In genomic region chr10:80301256-80302081, GRCm38 (mm10) we compare ENCODE assay signal across 9 mouse cellular contexts. TPM values are rescaled to one million over a fixed set of nuclear protein-coding genes. Genes with fewer than 3 reads are reported as not detected.
DNase-seq lines count a peak whose midpoint lies in the region; ATAC-seq lines count a peak whose summit lies in the region.
"Had no signal": no experiment of that assay in that cellular context is flagged by ENCODE, and none has a peak within 500 bp of the region (broad histone marks: within the 10 kb centered on the region; RNA-seq: fewer than 3 reads in every experiment).

No protein-coding gene starts in this region.

- no peak for DNase-seq in heart, postnatal 4 days
- no peak for DNase-seq in layer of hippocampus, postnatal 36 days
- DNase-seq in thymus, postnatal 14 days, result no peak
- no peak for DNase-seq in spleen, adult 18-20 months

- no peak for ATAC-seq in heart, embryonic 15.5 days (replicated peaks; ENCODE audit: insufficient number of reproducible peaks, insufficient read depth, low FRiP score, low read depth)
- ATAC-seq in embryonic facial prominence, embryonic 13.5 days (ENCODE audit: insufficient number of reproducible peaks, insufficient read depth, low FRiP score, low TSS enrichment, low read depth), result no peak
- ATAC-seq in hindbrain, embryonic 15.5 days (ENCODE audit: low FRiP score, low read depth), result no peak
- no peak for ATAC-seq in neural tube, embryonic 13.5 days (ENCODE audit: low read depth)
- ATAC-seq: inflammation-experienced regulatory T-cells, adult 6 months had no signal

- H3K27ac ChIP-seq in heart, embryonic 15.5 days, result peak overlapping the region; percentile 42; the same call in 1 of the 2 replicates
- H3K27ac ChIP-seq in embryonic facial prominence, embryonic 13.5 days, result no peak overlapping the region
- peak overlapping the region; percentile 98 for H3K27ac ChIP-seq in hindbrain, embryonic 15.5 days (replicated peaks)
- H3K27ac ChIP-seq in neural tube, embryonic 13.5 days (replicated peaks), result peak overlapping the region; percentile 97

- no peak overlapping the region for H3K4me2 ChIP-seq in heart, embryonic 15.5 days
- H3K4me2 ChIP-seq in embryonic facial prominence, embryonic 13.5 days, result peak overlapping the region; percentile 43
- peak overlapping the region; percentile 86 for H3K4me2 ChIP-seq in hindbrain, embryonic 15.5 days
- H3K4me2 ChIP-seq in neural tube, embryonic 13.5 days, result peak overlapping the region; percentile 99

- H3K4me3 ChIP-seq in heart, embryonic 15.5 days, result no peak overlapping the region
- H3K4me3 ChIP-seq in embryonic facial prominence, embryonic 13.5 days, result peak overlapping the region; percentile 23
- peak overlapping the region; percentile 66 for H3K4me3 ChIP-seq in hindbrain, embryonic 15.5 days
- peak overlapping the region; percentile 59 for H3K4me3 ChIP-seq in neural tube, embryonic 13.5 days

- H3K9ac ChIP-seq in heart, embryonic 15.5 days, result no peak overlapping the region
- peak overlapping the region; percentile 61 for H3K9ac ChIP-seq in embryonic facial prominence, embryonic 13.5 days
- H3K9ac ChIP-seq in hindbrain, embryonic 15.5 days, result peak overlapping the region; percentile 91
- H3K9ac ChIP-seq in neural tube, embryonic 13.5 days, result peak overlapping the region; percentile 100

- H3K36me3 ChIP-seq in heart, embryonic 15.5 days, result no peaks in the 10 kb centered on the region
- H3K36me3 ChIP-seq in embryonic facial prominence, embryonic 13.5 days, result peaks cover 4% of the 10 kb centered on the region; the same call in 1 of the 2 replicates
- peaks cover 26% of the 10 kb centered on the region for H3K36me3 ChIP-seq in hindbrain, embryonic 15.5 days
- H3K36me3 ChIP-seq in neural tube, embryonic 13.5 days, result peaks cover 48% of the 10 kb centered on the region

- 75% methylated on average over 10 of the region's 10 CpGs for WGBS in heart, embryonic 15.5 days
- 71% methylated on average over 10 of the region's 10 CpGs for WGBS in embryonic facial prominence, embryonic 13.5 days
- 40% methylated on average over 10 of the region's 10 CpGs for WGBS in hindbrain, embryonic 15.5 days
- 58% methylated on average over 8 of the region's 10 CpGs for WGBS in neural tube, embryonic 13.5 days

- no peaks in the 10 kb centered on the region for H3K9me3 ChIP-seq in heart, embryonic 15.5 days (replicated peaks)
- H3K9me3 ChIP-seq in embryonic facial prominence, embryonic 13.5 days, result no peaks in the 10 kb centered on the region
- H3K9me3 ChIP-seq in hindbrain, embryonic 15.5 days, result no peaks in the 10 kb centered on the region
- no peaks in the 10 kb centered on the region for H3K9me3 ChIP-seq in neural tube, embryonic 13.5 days

- H3K4me1 ChIP-seq in heart, embryonic 15.5 days (replicated peaks), result peaks cover 19% of the 10 kb centered on the region
- peaks cover 26% of the 10 kb centered on the region for H3K4me1 ChIP-seq in embryonic facial prominence, embryonic 13.5 days
- peaks cover 88% of the 10 kb centered on the region for H3K4me1 ChIP-seq in hindbrain, embryonic 15.5 days (replicated peaks)
- H3K4me1 ChIP-seq in neural tube, embryonic 13.5 days (replicated peaks), result peaks cover 88% of the 10 kb centered on the region

- H3K27me3 ChIP-seq in heart, embryonic 15.5 days, result peaks cover 97% of the 10 kb centered on the region
- peaks cover 92% of the 10 kb centered on the region for H3K27me3 ChIP-seq in embryonic facial prominence, embryonic 13.5 days
- no peaks in the 10 kb centered on the region for H3K27me3 ChIP-seq in hindbrain, embryonic 15.5 days
- H3K27me3 ChIP-seq in neural tube, embryonic 13.5 days, result no peaks in the 10 kb centered on the region

RNA-seq across cellular contexts. Expression of gene Apc2, which starts 5.7 kb away (rescaled TPM):
- polyA plus RNA-seq in heart, embryonic 15.5 days (2015; fragmentation: Nextera tagmentation; extraction: Ambion mirVana), result 0.96 and 2.1 TPM in 2 replicates
- 1 to 10 TPM; 6.0 to 6.2 TPM for total RNA-seq in heart, postnatal 4 days (2021)
- polyA plus RNA-seq in embryonic facial prominence, embryonic 13.5 days (2015; fragmentation: Nextera tagmentation; extraction: Ambion mirVana), result 9.3 and 9.4 TPM in 2 replicates
- polyA plus RNA-seq in hindbrain, embryonic 15.5 days (2015; fragmentation: Nextera tagmentation; extraction: Ambion mirVana), result 175 and 181 TPM in 2 replicates
- 153 and 156 TPM in 2 replicates for polyA plus RNA-seq in neural tube, embryonic 13.5 days (2015; fragmentation: Nextera tagmentation; extraction: Ambion mirVana)
- total RNA-seq in layer of hippocampus, postnatal 36 days (2021), result 10 to 100 TPM; 98.3 to 98.4 TPM

RNA-seq across cellular contexts. Expression of gene Rps15, which starts 9.2 kb away (rescaled TPM):
- 525 and 544 TPM in 2 replicates for polyA plus RNA-seq in heart, embryonic 15.5 days (2015; fragmentation: Nextera tagmentation; extraction: Ambion mirVana)
- total RNA-seq in heart, postnatal 4 days (2021), result 1,000 to 10,000 TPM in 1 of 2 experiments, 100 to 1,000 TPM in 1; 949 to 1,003 TPM
- polyA plus RNA-seq in embryonic facial prominence, embryonic 13.5 days (2015; fragmentation: Nextera tagmentation; extraction: Ambion mirVana), result 1,000 and 1,047 TPM in 2 replicates
- 551 and 587 TPM in 2 replicates for polyA plus RNA-seq in hindbrain, embryonic 15.5 days (2015; fragmentation: Nextera tagmentation; extraction: Ambion mirVana)
- polyA plus RNA-seq in neural tube, embryonic 13.5 days (2015; fragmentation: Nextera tagmentation; extraction: Ambion mirVana), result 573 and 601 TPM in 2 replicates
- 100 to 1,000 TPM; 755 to 823 TPM for total RNA-seq in layer of hippocampus, postnatal 36 days (2021)

RNA-seq across cellular contexts. Expression of gene 2310011J03Rik, which starts 18.9 kb away (rescaled TPM):
- polyA plus RNA-seq in heart, embryonic 15.5 days (2015; fragmentation: Nextera tagmentation; extraction: Ambion mirVana), result 32.4 and 36.8 TPM in 2 replicates
- 10 to 100 TPM; 16.9 TPM for total RNA-seq in heart, postnatal 4 days (2021)
- 49.3 and 57.9 TPM in 2 replicates for polyA plus RNA-seq in embryonic facial prominence, embryonic 13.5 days (2015; fragmentation: Nextera tagmentation; extraction: Ambion mirVana)
- polyA plus RNA-seq in hindbrain, embryonic 15.5 days (2015; fragmentation: Nextera tagmentation; extraction: Ambion mirVana), result 29.8 and 30.1 TPM in 2 replicates
- 27.9 and 30.7 TPM in 2 replicates for polyA plus RNA-seq in neural tube, embryonic 13.5 days (2015; fragmentation: Nextera tagmentation; extraction: Ambion mirVana)
- total RNA-seq in layer of hippocampus, postnatal 36 days (2021), result 10 to 100 TPM; 22.4 to 23.0 TPM

RNA-seq across cellular contexts. Expression of gene Pcsk4, which starts 27.8 kb away (rescaled TPM):
- 1.3 and 1.5 TPM in 2 replicates for polyA plus RNA-seq in heart, embryonic 15.5 days (2015; fragmentation: Nextera tagmentation; extraction: Ambion mirVana)
- total RNA-seq in heart, postnatal 4 days (2021), result 1 to 10 TPM; 1.3 to 2.0 TPM
- polyA plus RNA-seq in embryonic facial prominence, embryonic 13.5 days (2015; fragmentation: Nextera tagmentation; extraction: Ambion mirVana), result 4.4 and 4.9 TPM in 2 replicates
- polyA plus RNA-seq in hindbrain, embryonic 15.5 days (2015; fragmentation: Nextera tagmentation; extraction: Ambion mirVana), result 6.1 and 6.7 TPM in 2 replicates
- 2.9 and 3.6 TPM in 2 replicates for polyA plus RNA-seq in neural tube, embryonic 13.5 days (2015; fragmentation: Nextera tagmentation; extraction: Ambion mirVana)
- total RNA-seq in layer of hippocampus, postnatal 36 days (2021), result 1 to 10 TPM; 2.2 to 2.6 TPM

RNA-seq across cellular contexts. Expression of gene Reep6, which starts 28.3 kb away (rescaled TPM):
- 1.6 and 3.4 TPM in 2 replicates for polyA plus RNA-seq in heart, embryonic 15.5 days (2015; fragmentation: Nextera tagmentation; extraction: Ambion mirVana)
- total RNA-seq in heart, postnatal 4 days (2021), result 1 to 10 TPM; 1.6 to 1.8 TPM
- 6.0 and 6.3 TPM in 2 replicates for polyA plus RNA-seq in embryonic facial prominence, embryonic 13.5 days (2015; fragmentation: Nextera tagmentation; extraction: Ambion mirVana)
- polyA plus RNA-seq in hindbrain, embryonic 15.5 days (2015; fragmentation: Nextera tagmentation; extraction: Ambion mirVana), result 5.7 and 7.1 TPM in 2 replicates
- polyA plus RNA-seq in neural tube, embryonic 13.5 days (2015; fragmentation: Nextera tagmentation; extraction: Ambion mirVana), result 3.3 and 4.5 TPM in 2 replicates
- total RNA-seq in layer of hippocampus, postnatal 36 days (2021), result 10 to 100 TPM in 1 of 2 experiments, 1 to 10 TPM in 1; 8.6 to 10.3 TPM
- polyA plus RNA-seq: inflammation-experienced regulatory T-cells, adult 6 months had no signal

Comparison
In these comparisons a context has a peak if more than half of its experiments do, and no peak if none do; other contexts are left out.
1. RNA of gene Apc2, which starts 5.7 kb away (polyA plus RNA-seq): 175 to 181 TPM in hindbrain, embryonic 15.5 days and 153 to 156 TPM in neural tube, embryonic 13.5 days; 9.3 to 9.4 TPM in embryonic facial prominence, embryonic 13.5 days and 0.96 to 2.1 TPM in heart, embryonic 15.5 days; every median in the first group is over 10 times any median in the second.